Mouse (Mus musculus) v-Abl transformed pro-B cells (cell line): ENCODE data around the gene Cyb561a3.
"Not testable (repeated sequence)": the region's sequence is repeated elsewhere in the genome, so short reads cannot be mapped to it uniquely, and the experiment has no call there.

Experiments used
- in situ Hi-C, 2 experiments: fragments of 400-800 bp; cut with MboI; formaldehyde crosslinking; loops; one replicate each; pipeline ENCODE4 v1.15.1; 2025; ENCODE audit not compliant: unreplicated experiment in 2 of 2

Gene Cyb561a3

GRCm38 (mm10) chr19:10576690-10577561 lies at the start of gene Cyb561a3, which contains the start of gene Tmem138:
TSS of gene Cyb561a3 (plus strand) at chr19:10577172.
TSS of gene Tmem138 (minus strand) at chr19:10577362.
- in situ Hi-C loops, result loop anchor here (25.0 kb wide), 2 partner anchors 615 to 640 kb away; no protein-coding TSS in a partner anchor

GRCm38 (mm10) chr19:10530082-10530481 lies 46.9 kb upstream of the Cyb561a3 start:
- in situ Hi-C loops, result loop anchor here in 1 of 2 experiments (25.0 kb wide), 1 partner anchor 1407 kb away; no protein-coding TSS in a partner anchor

GRCm38 (mm10) chr19:10539454-10539853 lies 37.5 kb upstream of the Cyb561a3 start:
- in situ Hi-C loops, result loop anchor here in 1 of 2 experiments (25.0 kb wide), 1 partner anchor 1398 kb away; no protein-coding TSS in a partner anchor

GRCm38 (mm10) chr19:10555624-10556510 lies 21.1 kb upstream of the Cyb561a3 start, which contains the start of gene Tmem216:
TSS of gene Tmem216 (minus strand) at chr19:10556238.
- in situ Hi-C loops, result no loop called here

GRCm38 (mm10) chr19:10557001-10557400 lies 20.0 kb upstream of the Cyb561a3 start:
- in situ Hi-C loops, result no loop called here

- in situ Hi-C loops, result no loop called here
Measured at GRCm38 (mm10) chr19:10557430-10557829, 19.5 kb upstream of the Cyb561a3 start.

GRCm38 (mm10) chr19:10557837-10558375 lies 19.1 kb upstream of the Cyb561a3 start:
- in situ Hi-C loops, result not testable (repeated sequence)

- in situ Hi-C loops, result no loop called here
Measured at GRCm38 (mm10) chr19:10560108-10560507, 16.9 kb upstream of the Cyb561a3 start.

- in situ Hi-C loops, result no loop called here
Measured at GRCm38 (mm10) chr19:10561558-10562314, 15.2 kb upstream of the Cyb561a3 start.

- in situ Hi-C loops, result no loop called here
Measured at GRCm38 (mm10) chr19:10562351-10562750, 14.6 kb upstream of the Cyb561a3 start.

GRCm38 (mm10) chr19:10564278-10564677 lies 12.7 kb upstream of the Cyb561a3 start:
- in situ Hi-C loops, result no loop called here

GRCm38 (mm10) chr19:10565217-10565616 lies 11.8 kb upstream of the Cyb561a3 start:
- in situ Hi-C loops, result no loop called here

- in situ Hi-C loops, result no loop called here
Measured at GRCm38 (mm10) chr19:10569627-10570026, 7.3 kb upstream of the Cyb561a3 start.

GRCm38 (mm10) chr19:10580102-10580501 lies 3.1 kb downstream of the Cyb561a3 start:
- in situ Hi-C loops, result loop anchor here (25.0 kb wide), 2 partner anchors 618 to 643 kb away; no protein-coding TSS in a partner anchor

- in situ Hi-C loops, result loop anchor here (25.0 kb wide), 2 partner anchors 618 to 643 kb away; no protein-coding TSS in a partner anchor
Measured at GRCm38 (mm10) chr19:10580761-10581160, 3.8 kb downstream of the Cyb561a3 start.

- in situ Hi-C loops, result loop anchor here (25.0 kb wide), 2 partner anchors 620 to 645 kb away; no protein-coding TSS in a partner anchor
Measured at GRCm38 (mm10) chr19:10581984-10582383, 5.0 kb downstream of the Cyb561a3 start.

GRCm38 (mm10) chr19:10583550-10584146 lies 6.7 kb downstream of the Cyb561a3 start:
- in situ Hi-C loops, result loop anchor here (25.0 kb wide), 2 partner anchors 621 to 646 kb away; no protein-coding TSS in a partner anchor

GRCm38 (mm10) chr19:10585112-10585511 lies 8.1 kb downstream of the Cyb561a3 start:
- in situ Hi-C loops, result loop anchor here (25.0 kb wide), 2 partner anchors 623 to 648 kb away; no protein-coding TSS in a partner anchor

GRCm38 (mm10) chr19:10587231-10587630 lies 10.3 kb downstream of the Cyb561a3 start:
- in situ Hi-C loops, result loop anchor here (25.0 kb wide), 2 partner anchors 625 to 650 kb away; no protein-coding TSS in a partner anchor
